Mouse (Mus musculus) bone marrow macrophage, adult 2 months (primary cell): ENCODE measurements around the gene Ankrd33b.

Experiments used
- CTCF ChIP-seq: IDR thresholded peaks from 2 replicates; pipeline ENCODE4 v1.5.1; 2012; ENCODE audit warnings: low read depth, mild to moderate bottlenecking, low read length, moderate library complexity
- POLR2A ChIP-seq: IDR thresholded peaks from 2 replicates; pipeline ENCODE4 v1.6.1; 2012; ENCODE audit warnings: mild to moderate bottlenecking, low read depth, low read length, borderline replicate concordance

GRCm38 (mm10) chr15:31406881-31407280, 39.4 kb upstream of the Ankrd33b start:
- no peak for TF ChIP-seq CTCF
- no peak for TF ChIP-seq POLR2A
